Mouse (Mus musculus): ENCODE results near the gene Atrnl1. TPM values are rescaled to one million over a fixed set of nuclear protein-coding genes. Genes with fewer than 3 reads are reported as not detected.
"Not testable (repeated sequence)": the region's sequence is repeated elsewhere in the genome, so short reads cannot be mapped to it uniquely, and the experiment has no call there.

Atrnl1 gene
- polyA plus RNA-seq, 1 experiment from 2014 or later: 8.1 TPM

- no peak overlapping the region for H3K4me2 ChIP-seq (ENCODE audit: low read length)
- H3K36me3 ChIP-seq (ENCODE audit: insufficient read depth, low read length): no peaks in the 10 kb centered on the region
- H3K27me3 ChIP-seq (ENCODE audit: insufficient read depth, low read length): no peaks in the 10 kb centered on the region
- TF ChIP-seq CTCF (IDR thresholded peaks at IDR 0.05; ENCODE audit: low read depth): no peak
- H3K4me3 ChIP-seq (replicated peaks; ENCODE audit: low read depth, low read length): no peak overlapping the region
- 74% methylated on average over 17 of the region's 17 CpGs for WGBS
- no peak overlapping the region for H3K27ac ChIP-seq
- ATAC-seq (replicated peaks; ENCODE audit: low FRiP score, low read depth) (no peak), DNase-seq (ENCODE audit: low spot score) (no peak)
- H3K9ac ChIP-seq (ENCODE audit: low read depth, low read length): no peak overlapping the region
- H3K4me1 ChIP-seq (replicated peaks; ENCODE audit: insufficient read depth, low read length): 0 out of 2 replicates have a peak, but pooled peaks cover 4% of the 10 kb centered on the region
- no peaks in the 10 kb centered on the region for H3K9me3 ChIP-seq (replicated peaks; ENCODE audit: low read length)
These were observed 377.0 kb downstream of the Atrnl1 start for GRCm38 (mm10) chr19:57987696-57988393.

- H3K4me2 ChIP-seq (ENCODE audit: low read length): no peak overlapping the region
- no peak for ATAC-seq (replicated peaks; ENCODE audit: low FRiP score, low read depth)
These were observed 377.8 kb downstream of the Atrnl1 start for GRCm38 (mm10) chr19:57988559-57989093.

GRCm38 (mm10) chr19:57991099-57991760, 380.4 kb downstream of the Atrnl1 start:
- TF ChIP-seq CTCF (IDR thresholded peaks at IDR 0.05; ENCODE audit: low read depth): no peak
- DNase-seq (ENCODE audit: low spot score): no peak
- H3K27me3 ChIP-seq (ENCODE audit: insufficient read depth, low read length): no peaks in the 10 kb centered on the region
- H3K9ac ChIP-seq (ENCODE audit: low read depth, low read length): no peak overlapping the region
- no peak for ATAC-seq (replicated peaks; ENCODE audit: low FRiP score, low read depth)
- H3K36me3 ChIP-seq (ENCODE audit: insufficient read depth, low read length): no peaks in the 10 kb centered on the region
- H3K4me1 ChIP-seq (replicated peaks; ENCODE audit: insufficient read depth, low read length): 0 out of 2 replicates have a peak, but pooled peaks cover 4% of the 10 kb centered on the region
- H3K9me3 ChIP-seq (replicated peaks; ENCODE audit: low read length): no peaks in the 10 kb centered on the region
- H3K4me3 ChIP-seq (replicated peaks; ENCODE audit: low read depth, low read length): no peak overlapping the region
- no peak overlapping the region for H3K27ac ChIP-seq
- 90% methylated on average over 14 of the region's 14 CpGs for WGBS
- no peak overlapping the region for H3K4me2 ChIP-seq (ENCODE audit: low read length)

More at GRCm38 (mm10) chr19:57988559-57989093, 377.8 kb downstream of the Atrnl1 start:
- DNase-seq (ENCODE audit: low spot score): peak; percentile 88
- 0 out of 2 replicates have a peak, but pooled peaks cover 4% of the 10 kb centered on the region for H3K4me1 ChIP-seq (replicated peaks; ENCODE audit: insufficient read depth, low read length)
- WGBS: 39% methylated on average over 10 of the region's 10 CpGs
- H3K4me3 ChIP-seq (replicated peaks; ENCODE audit: low read depth, low read length): no peak overlapping the region
- TF ChIP-seq CTCF (IDR thresholded peaks at IDR 0.05; ENCODE audit: low read depth): no peak
- no peaks in the 10 kb centered on the region for H3K9me3 ChIP-seq (replicated peaks; ENCODE audit: low read length)
- no peaks in the 10 kb centered on the region for H3K27me3 ChIP-seq (ENCODE audit: insufficient read depth, low read length)
- H3K36me3 ChIP-seq (ENCODE audit: insufficient read depth, low read length): no peaks in the 10 kb centered on the region
- no peak overlapping the region for H3K27ac ChIP-seq
- no peak overlapping the region for H3K9ac ChIP-seq (ENCODE audit: low read depth, low read length)

GRCm38 (mm10) chr19:57994174-57994833, 383.5 kb downstream of the Atrnl1 start:
- H3K4me2 ChIP-seq (ENCODE audit: low read length); H3K4me1 ChIP-seq (replicated peaks; ENCODE audit: insufficient read depth, low read length); H3K27me3 ChIP-seq (ENCODE audit: insufficient read depth, low read length); ATAC-seq (replicated peaks; ENCODE audit: low FRiP score, low read depth); H3K4me3 ChIP-seq (replicated peaks; ENCODE audit: low read depth, low read length); H3K9ac ChIP-seq (ENCODE audit: low read depth, low read length); DNase-seq (ENCODE audit: low spot score); H3K36me3 ChIP-seq (ENCODE audit: insufficient read depth, low read length); H3K27ac ChIP-seq; H3K9me3 ChIP-seq (replicated peaks; ENCODE audit: low read length): not testable (repeated sequence)
- 93% methylated on average over 15 of the region's 15 CpGs for WGBS

GRCm38 (mm10) chr19:57995015-57995414, 384.2 kb downstream of the Atrnl1 start:
- Histone ChIP-seq H3K9ac (ENCODE audit: low read depth, low read length) (no peak overlapping the region), H3K4me3 (replicated peaks; ENCODE audit: low read depth, low read length) (no peak overlapping the region), H3K36me3 (ENCODE audit: insufficient read depth, low read length) (no peaks in the 10 kb centered on the region), H3K27me3 (ENCODE audit: insufficient read depth, low read length) (no peaks in the 10 kb centered on the region), H3K4me1 (replicated peaks; ENCODE audit: insufficient read depth, low read length) (no peaks in the 10 kb centered on the region), H3K9me3 (replicated peaks; ENCODE audit: low read length) (no peaks in the 10 kb centered on the region), H3K4me2 (ENCODE audit: low read length) (no peak overlapping the region), H3K27ac (no peak overlapping the region)
- no peak for DNase-seq (ENCODE audit: low spot score)
- 97% methylated on average over 8 of the region's 8 CpGs for WGBS
- no peak for ATAC-seq (replicated peaks; ENCODE audit: low FRiP score, low read depth)
- no peak for TF ChIP-seq CTCF (IDR thresholded peaks at IDR 0.05; ENCODE audit: low read depth)

- peak; percentile 73 for TF ChIP-seq CTCF (IDR thresholded peaks at IDR 0.05; ENCODE audit: low read depth)
- Histone ChIP-seq H3K27me3 (ENCODE audit: insufficient read depth, low read length) (no peaks in the 10 kb centered on the region), H3K27ac (no peak overlapping the region), H3K4me1 (replicated peaks; ENCODE audit: insufficient read depth, low read length) (no peaks in the 10 kb centered on the region), H3K4me3 (replicated peaks; ENCODE audit: low read depth, low read length) (no peak overlapping the region), H3K4me2 (ENCODE audit: low read length) (no peak overlapping the region), H3K9ac (ENCODE audit: low read depth, low read length) (no peak overlapping the region), H3K36me3 (ENCODE audit: insufficient read depth, low read length) (no peaks in the 10 kb centered on the region), H3K9me3 (replicated peaks; ENCODE audit: low read length) (no peaks in the 10 kb centered on the region)
- ATAC-seq (replicated peaks; ENCODE audit: low FRiP score, low read depth): no peak
- peak; percentile 67 for DNase-seq (ENCODE audit: low spot score)
- 40% methylated on average over 4 of the region's 4 CpGs for WGBS
These were observed 387.1 kb downstream of the Atrnl1 start for GRCm38 (mm10) chr19:57997961-57998360.
